Mouse (Mus musculus) lung, adult 2 months (tissue): ENCODE measurements around the gene Alkbh8.

Source experiments
- CTCF ChIP-seq: fragments of 200-500 bp; IDR thresholded peaks from 2 replicates; pipeline ENCODE4 v1.5.1; 2011; ENCODE audit warnings: mild to moderate bottlenecking, low read length, control low read depth; ENCODE audit not compliant: insufficient read depth
- POLR2A ChIP-seq: fragments of 200-500 bp; IDR thresholded peaks from 2 replicates; pipeline ENCODE4 v1.6.1; 2011; ENCODE audit warnings: low read depth, mild to moderate bottlenecking, control low read depth, low read length, borderline replicate concordance; ENCODE audit errors: extremely low read depth

DNA sequence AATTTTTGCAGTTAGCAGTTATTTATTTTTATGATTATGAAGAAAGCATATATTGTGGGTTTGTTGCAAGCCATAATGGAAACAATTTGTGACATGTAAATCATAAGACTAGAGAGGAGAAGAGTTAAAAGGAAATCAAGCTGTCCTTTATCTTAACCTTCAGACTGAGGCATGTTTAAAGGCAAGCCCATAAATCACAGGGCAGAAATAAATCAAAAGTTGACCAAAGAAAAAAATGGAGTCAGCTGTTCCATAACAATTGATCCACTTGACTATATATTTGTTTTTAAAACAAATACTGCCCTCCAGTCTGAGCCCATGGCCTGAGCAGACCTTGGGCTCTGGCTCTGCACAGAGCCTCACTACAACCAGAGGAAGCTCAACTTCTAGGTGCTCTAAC lies 4.6 kb upstream of the Alkbh8 start:
- TF ChIP-seq POLR2A (no peak), CTCF (no peak)
